Mouse (Mus musculus) hindbrain, embryonic 13.5 days (tissue): ENCODE results near the gene Gabrd. TPM values are rescaled to one million over a fixed set of nuclear protein-coding genes. Genes with fewer than 3 reads are reported as not detected.
A peak's percentile ranks its signal among the peaks of the same experiment; 100 is the strongest.

Experiments
- ATAC-seq: fragments of 200-750 bp; cut with Nextera tagmentation; 2 replicates; pipeline ENCODE4 v1.8.0; 2017; ENCODE audit warnings: moderate TSS enrichment; ENCODE audit not compliant: low FRiP score
- H3K27ac ChIP-seq: fragments of 300-500 bp; sonication (generic); 2 replicates; pipeline ENCODE4 v1.5.1; 2015; ENCODE audit warnings: inconsistent platforms, mild to moderate bottlenecking, moderate library complexity
- H3K27me3 ChIP-seq: fragments of 300-500 bp; sonication (generic); 2 replicates; pipeline ENCODE4 v1.6.1; 2015; ENCODE audit warnings: mild to moderate bottlenecking, inconsistent platforms
- H3K36me3 ChIP-seq: fragments of 300-500 bp; sonication (generic); 2 replicates; pipeline ENCODE4 v1.6.1; 2015; ENCODE audit warnings: mild to moderate bottlenecking, inconsistent platforms
- H3K4me1 ChIP-seq: fragments of 300-500 bp; sonication (generic); replicated peaks from 2 replicates; pipeline ENCODE4 v1.6.1; 2015; ENCODE audit warnings: inconsistent platforms
- H3K4me2 ChIP-seq: fragments of 300-500 bp; sonication (generic); 2 replicates; pipeline ENCODE4 v1.6.1; 2015; ENCODE audit warnings: inconsistent platforms, mild to moderate bottlenecking, moderate library complexity
- H3K4me3 ChIP-seq: fragments of 300-500 bp; sonication (generic); 2 replicates; pipeline ENCODE4 v1.5.1; 2015; ENCODE audit warnings: mild to moderate bottlenecking, inconsistent platforms
- H3K9ac ChIP-seq: fragments of 300-500 bp; sonication (generic); 2 replicates; pipeline ENCODE4 v1.6.1; 2015; ENCODE audit warnings: mild to moderate bottlenecking, inconsistent platforms
- H3K9me3 ChIP-seq: fragments of 300-500 bp; sonication (generic); 2 replicates; pipeline ENCODE4 v1.6.1; 2016; ENCODE audit warnings: inconsistent platforms
- WGBS: fragments of 180-500 bp; shearing (Covaris S2); methylation state at CpG from one replicate; pipeline ENCODE4 v1.1.7; 2015; 5-methylcytosine and 5-hydroxymethylcytosine counted together
- polyA plus RNA-seq: library from polyadenylated mRNA; unstranded; fragments of >200 nt; fragmentation: Nextera tagmentation; extraction: Ambion mirVana; gene quantifications from 2 replicates; pipeline ENCODE4 v1.2.1, GENCODE M21; 2015

Gene Gabrd
- polyA plus RNA-seq, 1 experiment from 2014 or later, result 0.17 TPM

GRCm38 (mm10) chr4:155354546-155354945, 43.4 kb downstream of the Gabrd start:
- Histone ChIP-seq H3K27me3 (peaks cover 27% of the 10 kb centered on the region), H3K9ac (no peak overlapping the region), H3K9me3 (no peaks in the 10 kb centered on the region), H3K4me2 (no peak overlapping the region), H3K4me3 (no peak overlapping the region), H3K36me3 (no peaks in the 10 kb centered on the region), H3K4me1 (no peaks in the 10 kb centered on the region), H3K27ac (no peak overlapping the region)
- WGBS, result 82% methylated on average over 7 of the region's 7 CpGs
- ATAC-seq, result no peak

GRCm38 (mm10) chr4:155354035-155354434, 43.9 kb downstream of the Gabrd start:
- Histone ChIP-seq H3K27ac (no peak overlapping the region), H3K9ac (no peak overlapping the region), H3K9me3 (no peaks in the 10 kb centered on the region), H3K4me1 (no peaks in the 10 kb centered on the region), H3K4me2 (no peak overlapping the region), H3K36me3 (no peaks in the 10 kb centered on the region), H3K4me3 (no peak overlapping the region), H3K27me3 (peaks cover 22% of the 10 kb centered on the region)
- ATAC-seq, result no peak
- WGBS, result 88% methylated on average over 6 of the region's 6 CpGs

DNA sequence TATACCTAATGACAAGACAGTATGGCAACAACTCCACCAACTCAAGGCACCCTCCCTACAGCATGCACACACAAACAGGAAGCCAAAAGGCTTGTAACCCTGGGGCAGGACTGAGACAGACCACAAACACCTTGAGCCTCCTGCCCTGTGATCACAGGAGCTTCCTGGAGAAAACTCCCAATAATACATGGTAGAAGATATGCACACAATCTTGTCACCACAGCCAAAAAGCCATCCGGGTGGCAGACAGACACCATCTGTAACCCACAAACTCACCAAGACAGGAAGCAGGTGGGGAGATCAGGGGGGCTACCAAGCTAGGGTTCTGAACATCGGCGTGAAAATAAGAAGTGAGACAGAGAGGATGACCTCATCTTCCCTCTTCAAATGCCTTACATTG, 45.3 kb downstream of the Gabrd start:
- Histone ChIP-seq H3K4me2 (no peak overlapping the region), H3K27ac (no peak overlapping the region), H3K9ac (no peak overlapping the region), H3K27me3 (peaks cover 7% of the 10 kb centered on the region; the same call in 1 of the 2 replicates), H3K9me3 (no peaks in the 10 kb centered on the region), H3K4me3 (no peak overlapping the region), H3K4me1 (no peaks in the 10 kb centered on the region), H3K36me3 (no peaks in the 10 kb centered on the region)
- WGBS, result 95% methylated on average over 3 of the region's 3 CpGs
- no peak for ATAC-seq

DNA sequence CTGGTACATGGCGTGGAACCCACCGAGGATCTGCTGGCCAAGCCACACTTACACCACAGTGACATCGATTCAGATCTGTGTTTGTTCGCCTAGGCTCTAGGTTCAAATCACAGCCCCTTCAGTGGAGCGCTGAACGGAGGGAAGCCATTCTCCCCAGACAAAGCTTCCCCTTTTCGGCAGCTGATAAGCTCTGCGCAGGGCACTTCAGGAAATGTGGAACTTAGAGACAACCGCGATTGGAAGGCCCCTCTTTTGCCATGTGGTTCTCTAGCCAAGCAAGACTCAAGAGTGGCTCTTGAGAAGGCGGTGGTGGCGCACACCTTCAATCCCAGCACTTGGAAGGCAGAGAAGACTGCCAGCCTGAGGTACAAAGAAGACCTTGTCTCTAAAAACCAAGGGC, 51.6 kb downstream of the Gabrd start:
- H3K4me3 ChIP-seq, result peak overlapping the region; percentile 70; the same call in 1 of the 2 replicates
- peak overlapping the region; percentile 93; the same call in 1 of the 2 replicates for H3K9ac ChIP-seq
- H3K27ac ChIP-seq, result peak overlapping the region; percentile 96
- H3K36me3 ChIP-seq, result no peaks in the 10 kb centered on the region
- peaks cover 28% of the 10 kb centered on the region for H3K4me1 ChIP-seq
- WGBS, result 93% methylated on average over 12 of the region's 12 CpGs
- no peak for ATAC-seq
- peak overlapping the region; percentile 75 for H3K4me2 ChIP-seq
- peaks cover 3% of the 10 kb centered on the region; the same call in 1 of the 2 replicates for H3K27me3 ChIP-seq
- no peaks in the 10 kb centered on the region for H3K9me3 ChIP-seq

GRCm38 (mm10) chr4:155345608-155345953, 52.3 kb downstream of the Gabrd start:
- Histone ChIP-seq H3K27me3 (peaks cover 3% of the 10 kb centered on the region; the same call in 1 of the 2 replicates), H3K27ac (peak overlapping the region; percentile 96), H3K36me3 (no peaks in the 10 kb centered on the region), H3K4me3 (peak overlapping the region; percentile 70), H3K4me1 (peaks cover 28% of the 10 kb centered on the region), H3K4me2 (peak overlapping the region; percentile 75), H3K9ac (peak overlapping the region; percentile 93), H3K9me3 (no peaks in the 10 kb centered on the region)
- WGBS, result under 1% methylated on average over 16 of the region's 16 CpGs
- ATAC-seq, result peak; percentile 93

DNA sequence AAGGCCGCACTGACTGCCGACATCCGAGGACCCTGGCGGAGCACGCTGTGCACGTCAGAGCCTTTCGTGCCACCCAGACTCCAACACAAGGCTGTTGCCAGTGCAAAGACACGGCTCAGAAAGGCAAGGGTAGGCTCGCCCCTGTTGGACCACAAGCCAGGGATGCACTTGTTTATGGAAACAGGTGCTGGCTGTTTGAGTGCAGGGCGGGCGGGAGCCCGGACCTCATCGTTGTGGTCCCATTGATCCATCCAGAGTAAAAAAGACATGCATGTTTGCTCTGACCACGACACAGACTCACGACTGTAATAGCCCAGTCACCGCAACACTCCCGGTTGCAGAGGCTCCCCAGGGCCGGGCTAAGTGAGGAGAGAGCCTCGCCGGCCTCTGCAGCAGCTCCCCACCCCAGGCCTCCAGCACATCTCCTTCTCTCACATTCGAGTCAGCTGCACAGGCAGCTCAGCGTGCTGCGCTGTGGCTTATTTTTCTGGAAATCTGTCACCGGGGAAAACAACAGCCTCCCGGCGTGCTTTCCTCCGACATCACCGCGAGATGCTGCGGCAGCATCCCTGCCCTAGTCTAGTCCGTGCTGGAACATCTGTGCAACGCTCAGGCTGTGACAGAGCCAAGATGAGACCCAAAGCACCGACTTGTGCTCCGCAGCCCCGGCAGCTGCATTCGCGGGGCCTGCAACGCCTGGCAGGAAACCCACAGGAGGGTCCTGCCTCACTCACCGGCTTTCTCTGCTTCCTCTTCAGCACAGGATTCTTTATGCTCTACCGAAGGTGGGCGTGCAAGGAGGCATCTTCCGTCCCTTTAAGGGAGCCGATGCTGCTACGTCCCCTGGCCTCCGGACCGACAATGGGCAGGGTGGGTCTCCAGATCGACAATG, 53.0 kb downstream of the Gabrd start:
- Histone ChIP-seq H3K27me3 (peaks cover 3% of the 10 kb centered on the region; the same call in 1 of the 2 replicates), H3K4me1 (peaks cover 28% of the 10 kb centered on the region), H3K4me2 (peak overlapping the region; percentile 75), H3K36me3 (no peaks in the 10 kb centered on the region), H3K27ac (peak overlapping the region; percentile 96), H3K4me3 (peak overlapping the region; percentile 70), H3K9ac (peak overlapping the region; percentile 93), H3K9me3 (no peaks in the 10 kb centered on the region)
- 5% methylated on average over 47 of the region's 47 CpGs for WGBS
- ATAC-seq, result peak; percentile 75

DNA sequence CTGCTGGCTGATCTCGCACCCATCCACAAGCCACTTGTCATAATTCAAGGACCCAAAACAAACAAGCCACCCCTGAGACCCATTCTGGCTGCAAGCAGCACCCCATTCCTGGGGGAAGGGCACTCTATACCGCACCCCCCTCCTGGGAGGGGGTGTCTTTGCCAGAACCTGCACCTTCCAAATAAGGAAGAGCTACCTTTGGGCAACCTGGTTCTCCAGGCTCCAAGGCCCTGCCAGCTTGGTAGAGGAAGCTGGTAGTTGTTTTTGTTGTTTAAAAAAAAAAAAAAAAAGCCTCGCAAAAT, 53.7 kb downstream of the Gabrd start:
- H3K4me3 ChIP-seq, result peak overlapping the region; percentile 70

DNA sequence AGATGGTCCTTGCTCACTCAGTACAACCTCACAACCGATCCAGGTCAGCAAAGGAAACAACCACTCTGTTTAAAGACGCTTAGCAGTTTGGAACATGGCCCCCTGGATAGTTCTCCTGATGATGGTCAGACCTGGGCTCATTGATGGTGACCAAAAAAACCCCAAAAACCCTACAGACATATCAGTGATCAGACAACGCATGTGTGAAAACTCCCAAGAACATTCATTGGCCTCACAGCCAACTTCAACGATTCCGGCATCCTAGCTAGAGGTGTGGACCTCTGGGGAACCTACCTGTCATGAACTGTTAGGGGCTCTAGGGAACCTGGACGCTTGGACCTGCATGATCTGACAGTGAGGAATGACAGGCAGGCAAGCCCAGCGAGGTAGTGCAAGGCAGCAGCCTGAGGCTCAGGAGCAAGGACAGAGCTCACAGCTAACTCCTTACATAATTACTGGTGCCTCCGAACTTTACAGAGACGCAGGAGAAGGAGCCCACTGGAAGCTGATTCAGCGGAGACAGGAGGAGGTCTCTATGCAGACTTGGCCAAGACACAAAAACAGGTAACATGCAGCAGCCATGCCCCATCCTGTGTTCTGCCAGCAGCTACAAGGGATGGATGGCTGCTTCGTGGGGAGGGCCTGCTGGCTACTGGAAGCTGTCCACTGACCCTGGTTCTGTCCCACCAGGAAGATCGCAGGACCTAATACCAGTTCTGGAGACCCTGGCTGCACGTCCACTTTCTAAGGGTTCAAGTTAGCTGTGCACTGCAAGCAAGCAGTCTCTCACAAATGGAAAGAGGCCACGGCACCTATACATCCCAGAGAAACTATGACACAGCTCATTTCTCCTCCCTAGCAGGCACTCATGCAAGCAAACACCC, 54.3 kb downstream of the Gabrd start:
- Histone ChIP-seq H3K4me3 (peak overlapping the region; percentile 70), H3K4me2 (peak overlapping the region; percentile 75), H3K4me1 (peaks cover 28% of the 10 kb centered on the region), H3K36me3 (no peaks in the 10 kb centered on the region), H3K9me3 (no peaks in the 10 kb centered on the region), H3K27me3 (peaks cover 3% of the 10 kb centered on the region; the same call in 1 of the 2 replicates), H3K27ac (peak overlapping the region; percentile 96), H3K9ac (peak overlapping the region; percentile 93)
- no peak for ATAC-seq
- 74% methylated on average over 14 of the region's 14 CpGs for WGBS

More for the DNA sequence above, 53.7 kb downstream of the Gabrd start:
- Histone ChIP-seq H3K36me3 (no peaks in the 10 kb centered on the region), H3K9ac (peak overlapping the region; percentile 93), H3K27ac (peak overlapping the region; percentile 96), H3K27me3 (peaks cover 3% of the 10 kb centered on the region; the same call in 1 of the 2 replicates), H3K4me1 (peaks cover 28% of the 10 kb centered on the region), H3K9me3 (no peaks in the 10 kb centered on the region), H3K4me2 (peak overlapping the region; percentile 75)
- 51% methylated on average over 3 of the region's 3 CpGs for WGBS
- no peak for ATAC-seq

- no peaks in the 10 kb centered on the region for H3K27me3 ChIP-seq
- H3K4me1 ChIP-seq, result no peaks in the 10 kb centered on the region
- no peak overlapping the region for H3K27ac ChIP-seq
- H3K4me2 ChIP-seq, result no peak overlapping the region
- no peak for ATAC-seq
- H3K36me3 ChIP-seq, result no peaks in the 10 kb centered on the region
- no peaks in the 10 kb centered on the region for H3K9me3 ChIP-seq
- H3K4me3 ChIP-seq, result no peak overlapping the region
- 92% methylated on average over 12 of the region's 12 CpGs for WGBS
- H3K9ac ChIP-seq, result no peak overlapping the region
These were observed 61.4 kb downstream of the Gabrd start for GRCm38 (mm10) chr4:155336284-155337050.
